Mouse (Mus musculus): Measurements from ENCODE around the gene Ist1. TPM values are rescaled to one million over a fixed set of nuclear protein-coding genes. Genes with fewer than 3 reads are reported as not detected.

Gene Ist1
- polyA plus RNA-seq (2012): 21.9 and 29.2 TPM in 2 replicates

DNA sequence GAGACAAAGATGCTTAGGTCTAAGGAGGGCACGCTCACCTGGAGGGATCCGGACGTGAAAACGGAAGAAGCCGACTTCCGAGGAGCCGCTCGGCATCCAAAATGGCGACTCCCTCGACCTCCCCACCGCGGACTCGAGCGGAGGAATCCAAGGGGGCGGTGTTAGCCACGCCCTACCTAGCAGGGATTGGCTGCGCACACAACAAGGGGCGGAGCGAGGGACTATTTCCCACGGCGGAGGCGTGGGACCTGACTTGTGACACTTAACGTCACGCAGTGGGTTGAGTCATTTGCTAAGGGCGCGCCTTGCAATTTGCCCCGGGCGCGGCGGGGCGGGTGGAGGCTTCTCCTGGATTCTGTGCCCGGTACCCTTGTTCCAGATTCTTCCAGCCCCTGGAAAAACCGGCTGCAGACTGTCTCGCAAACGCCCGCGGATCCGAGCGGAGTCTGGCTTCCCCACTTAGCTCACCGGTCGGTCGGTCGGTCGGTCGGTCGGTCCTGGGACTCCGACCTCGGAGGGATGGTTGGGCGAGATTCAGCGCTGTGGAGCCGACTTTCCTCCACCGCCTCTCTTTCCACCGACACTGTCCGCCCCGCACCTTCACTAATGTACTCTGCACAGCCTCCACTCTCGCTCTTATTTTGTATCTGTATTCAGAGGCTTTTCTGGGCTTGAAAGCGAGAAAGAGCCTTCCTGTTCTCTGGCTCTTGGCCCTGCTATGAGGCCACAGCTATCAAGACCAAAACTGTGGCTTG is at the start of gene Ist1:
Gene Ist1 (minus strand): TSS at position 115 of the 755 bp plus-strand sequence.
- TF ChIP-seq GATA1 (IDR thresholded peaks at IDR 0.05; ENCODE audit: low read length): no peak

DNA sequence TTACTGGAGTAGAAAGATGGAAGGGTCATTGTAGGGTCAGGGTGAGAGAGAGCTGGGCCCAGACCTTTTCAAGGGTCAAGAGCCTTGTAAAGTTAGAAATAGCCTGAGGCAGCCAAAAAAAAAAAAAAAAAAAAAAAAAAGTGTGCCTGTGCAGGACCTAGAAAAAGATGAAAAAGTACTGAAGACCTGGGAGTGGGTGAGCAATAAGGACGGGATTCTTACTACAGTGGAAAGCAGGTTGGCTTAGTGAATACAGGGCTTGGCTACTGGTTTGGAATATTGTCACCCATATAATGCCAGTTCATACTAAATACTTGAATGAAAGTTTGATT is 45.0 kb upstream of the Ist1 start:
- TF ChIP-seq GATA1 (IDR thresholded peaks at IDR 0.05; ENCODE audit: low read length): no peak

DNA sequence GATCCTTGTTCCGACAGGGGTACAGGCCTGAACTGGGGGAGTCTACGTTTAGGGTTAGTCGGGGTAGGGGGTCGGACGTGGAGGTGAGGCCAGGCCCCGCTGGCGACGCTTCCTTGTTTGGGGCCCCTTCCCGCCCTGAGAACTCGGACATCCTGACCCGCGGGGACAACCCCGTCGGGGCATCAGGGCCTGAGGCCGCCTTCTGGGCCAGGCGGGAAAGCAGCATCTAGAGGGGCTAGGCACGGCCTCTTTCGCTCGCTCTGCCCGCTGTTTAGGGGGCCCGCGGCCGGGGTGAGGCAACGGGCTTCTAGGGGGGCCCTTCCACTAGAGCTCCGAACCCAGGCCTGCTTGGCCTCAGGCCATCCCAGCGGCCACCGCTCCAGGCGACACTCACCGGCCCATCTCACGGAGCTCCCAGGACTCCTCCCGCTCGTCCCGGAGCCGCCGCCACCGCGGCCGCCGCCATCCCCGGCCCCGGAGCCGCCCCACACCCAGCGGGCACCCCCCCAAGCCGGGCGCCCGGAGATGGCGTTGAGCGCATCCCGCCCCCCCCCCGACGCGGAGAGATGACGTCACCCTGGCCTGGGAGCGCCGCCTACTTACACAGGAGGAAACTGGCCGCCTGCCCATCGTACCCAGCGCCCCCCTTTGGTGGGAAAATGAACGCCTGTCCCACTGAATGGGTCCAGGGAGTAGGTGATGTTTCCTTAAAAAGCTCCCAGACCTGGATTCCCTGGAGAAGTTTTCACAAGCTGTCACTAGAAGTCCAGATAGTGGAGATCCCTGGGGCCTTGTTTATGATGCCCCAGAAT is 44.4 kb upstream of the Ist1 start, which contains the start of gene Atxn1l:
Gene Atxn1l (minus strand): TSS at position 503 of the 812 bp plus-strand sequence.
- TF ChIP-seq GATA1 (IDR thresholded peaks at IDR 0.05; ENCODE audit: low read length): no peak

DNA sequence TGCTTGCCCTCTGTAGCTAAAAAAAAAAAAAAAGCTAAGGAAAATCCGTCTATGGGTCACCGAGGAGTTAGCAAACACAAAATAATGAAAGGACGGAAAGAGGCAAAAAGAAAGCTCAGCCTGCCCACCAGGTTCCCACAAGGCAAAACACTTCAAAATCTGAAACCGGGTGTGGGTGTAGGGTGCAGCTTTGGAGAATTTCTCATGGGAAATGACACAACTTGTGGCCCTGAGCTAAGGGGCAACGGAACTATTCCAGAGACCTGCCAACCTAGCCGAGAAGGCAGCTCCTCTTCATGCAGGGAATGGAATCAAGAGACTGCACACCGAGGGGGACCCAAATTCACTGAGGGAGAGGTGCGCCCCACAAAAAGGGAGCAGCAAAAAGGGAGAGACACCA is 43.8 kb upstream of the Ist1 start:
- no peak for TF ChIP-seq GATA1 (IDR thresholded peaks at IDR 0.05; ENCODE audit: low read length)

DNA sequence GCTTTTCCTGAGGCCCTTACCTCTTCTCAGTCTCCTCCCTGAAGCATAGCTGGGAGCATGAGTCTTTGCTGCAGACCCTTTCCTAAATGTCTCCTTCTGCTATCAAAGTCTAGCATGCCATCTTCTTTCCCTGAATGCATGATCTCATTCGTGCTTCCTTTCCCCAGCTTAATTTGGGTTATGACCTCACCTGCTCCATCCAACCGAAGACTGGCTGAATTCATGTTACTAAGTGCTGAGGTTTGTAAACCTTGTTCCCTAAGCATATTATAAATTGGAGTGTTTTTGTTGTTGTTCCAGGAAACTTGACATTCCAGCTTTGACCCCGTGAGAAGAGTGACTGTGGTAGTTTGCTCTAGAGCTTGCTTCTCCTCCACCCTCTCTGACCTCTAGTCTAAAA is 41.0 kb upstream of the Ist1 start:
- no peak for TF ChIP-seq GATA1 (IDR thresholded peaks at IDR 0.05; ENCODE audit: low read length)

DNA sequence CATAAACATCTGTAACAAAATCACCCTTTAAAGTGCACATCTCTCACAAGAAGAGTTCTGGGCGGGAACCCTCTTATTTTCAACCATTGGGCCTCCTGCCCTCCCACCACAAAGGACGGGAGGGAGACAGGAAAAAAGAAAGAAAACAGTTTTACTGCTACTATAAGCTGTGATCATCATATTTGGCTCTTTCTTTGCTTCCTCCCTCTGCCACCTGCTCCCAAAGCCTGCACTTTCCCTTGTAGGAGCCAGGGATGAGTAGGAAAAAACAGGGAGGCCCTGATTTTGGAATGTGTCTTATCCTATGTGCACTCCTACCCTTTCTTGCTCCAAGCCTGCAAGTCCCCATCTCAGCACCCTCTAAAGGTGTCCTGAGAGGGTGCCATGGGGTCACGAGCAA is 38.0 kb upstream of the Ist1 start:
- no peak for TF ChIP-seq GATA1 (IDR thresholded peaks at IDR 0.05; ENCODE audit: low read length)

DNA sequence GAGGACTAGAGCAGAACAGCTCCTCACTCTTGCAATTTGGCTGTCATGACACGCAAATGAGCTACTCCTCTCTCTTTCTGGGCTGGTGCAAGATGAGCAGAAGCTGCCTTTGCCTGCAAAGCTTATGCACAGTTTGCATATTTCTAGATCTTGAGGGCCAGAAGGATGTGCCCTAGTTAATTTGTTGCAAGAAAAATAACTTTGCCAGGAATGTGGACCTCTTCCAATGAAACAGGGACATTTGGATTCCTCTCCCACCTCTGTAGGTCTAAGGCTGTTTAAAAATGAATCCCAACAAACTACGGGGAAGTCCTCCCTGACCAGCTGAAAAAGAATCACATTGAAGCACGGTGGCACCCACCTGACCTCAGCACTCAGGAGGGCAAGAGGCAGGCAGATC is 32.0 kb upstream of the Ist1 start:
- no peak for TF ChIP-seq GATA1 (IDR thresholded peaks at IDR 0.05; ENCODE audit: low read length)

DNA sequence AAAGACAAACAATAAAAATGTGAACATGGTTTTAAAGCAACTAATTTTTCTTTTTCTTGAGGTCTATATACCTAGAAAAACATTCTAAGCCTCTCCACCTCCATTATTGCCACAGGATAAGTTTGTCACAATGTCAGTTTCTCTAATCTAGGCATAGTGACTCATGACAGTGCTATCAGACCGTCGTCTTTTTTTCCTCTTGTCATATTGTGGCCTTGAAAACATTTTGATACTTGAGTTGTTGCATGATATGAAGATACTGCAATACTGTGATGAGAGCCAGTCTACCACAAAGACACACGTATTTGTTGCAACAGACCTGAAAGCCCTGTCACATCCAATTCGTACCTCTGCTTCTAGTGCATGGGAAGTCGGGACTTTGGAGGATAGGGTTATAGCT is 21.9 kb upstream of the Ist1 start:
- no peak for TF ChIP-seq GATA1 (IDR thresholded peaks at IDR 0.05; ENCODE audit: low read length)

DNA sequence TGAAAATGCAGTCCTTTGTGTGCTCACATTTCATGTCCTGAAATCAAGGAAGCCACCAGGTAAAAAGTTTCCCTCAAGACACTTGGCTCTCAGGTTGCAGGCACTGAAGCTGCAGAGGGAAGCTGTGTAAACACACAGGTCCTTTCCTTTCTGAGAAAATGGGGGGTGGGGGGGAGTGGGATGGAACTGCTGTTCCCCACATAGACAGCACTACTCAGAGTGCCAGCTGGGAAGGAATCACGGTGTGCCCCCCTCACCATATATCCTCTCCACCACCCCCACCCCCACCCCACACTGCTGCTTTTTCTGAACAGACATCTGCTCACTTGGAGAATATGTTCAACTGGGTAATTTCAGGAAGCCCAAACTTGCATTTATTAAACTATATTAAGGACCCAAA is 19.5 kb upstream of the Ist1 start:
- TF ChIP-seq GATA1 (IDR thresholded peaks at IDR 0.05; ENCODE audit: low read length): no peak

DNA sequence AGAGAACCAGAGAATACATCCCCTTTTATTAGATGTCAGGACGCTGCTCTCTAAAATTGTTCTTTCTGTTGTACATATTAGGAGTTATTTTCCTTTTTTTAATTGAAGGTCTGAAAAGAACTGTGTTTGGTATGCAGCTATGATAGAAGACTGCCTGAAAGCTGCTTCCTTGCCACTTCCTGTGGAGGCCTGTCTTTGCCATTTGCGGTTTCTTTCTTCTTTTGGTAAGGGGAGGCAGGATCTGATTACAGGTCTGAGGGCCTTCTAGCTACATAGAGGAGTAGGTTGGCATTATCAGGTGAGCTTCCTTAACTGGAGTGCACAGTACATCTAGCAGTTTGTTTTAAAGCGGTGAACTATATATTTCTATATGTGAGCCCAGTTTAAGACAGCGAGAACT is 14.9 kb upstream of the Ist1 start:
- TF ChIP-seq GATA1 (IDR thresholded peaks at IDR 0.05; ENCODE audit: low read length): no peak

DNA sequence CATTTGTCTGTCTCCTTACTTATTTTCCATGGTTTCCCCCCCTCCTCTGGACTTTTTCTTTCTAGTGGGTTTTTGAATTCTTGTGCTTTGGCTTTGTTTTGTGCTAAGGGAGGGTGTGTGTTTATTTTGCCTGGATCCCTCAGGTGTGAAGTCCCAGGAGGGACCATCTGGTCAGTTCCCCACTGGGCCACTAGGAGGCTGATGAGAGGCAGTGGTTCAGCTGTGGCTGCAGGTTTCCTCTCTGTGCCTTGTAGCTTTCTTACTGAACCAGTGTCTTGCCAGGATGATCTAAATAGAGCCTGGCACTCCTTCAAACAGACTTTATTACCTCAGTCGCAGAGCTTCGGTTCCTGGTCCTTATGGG is 13.8 kb upstream of the Ist1 start:
- no peak for TF ChIP-seq GATA1 (IDR thresholded peaks at IDR 0.05; ENCODE audit: low read length)

DNA sequence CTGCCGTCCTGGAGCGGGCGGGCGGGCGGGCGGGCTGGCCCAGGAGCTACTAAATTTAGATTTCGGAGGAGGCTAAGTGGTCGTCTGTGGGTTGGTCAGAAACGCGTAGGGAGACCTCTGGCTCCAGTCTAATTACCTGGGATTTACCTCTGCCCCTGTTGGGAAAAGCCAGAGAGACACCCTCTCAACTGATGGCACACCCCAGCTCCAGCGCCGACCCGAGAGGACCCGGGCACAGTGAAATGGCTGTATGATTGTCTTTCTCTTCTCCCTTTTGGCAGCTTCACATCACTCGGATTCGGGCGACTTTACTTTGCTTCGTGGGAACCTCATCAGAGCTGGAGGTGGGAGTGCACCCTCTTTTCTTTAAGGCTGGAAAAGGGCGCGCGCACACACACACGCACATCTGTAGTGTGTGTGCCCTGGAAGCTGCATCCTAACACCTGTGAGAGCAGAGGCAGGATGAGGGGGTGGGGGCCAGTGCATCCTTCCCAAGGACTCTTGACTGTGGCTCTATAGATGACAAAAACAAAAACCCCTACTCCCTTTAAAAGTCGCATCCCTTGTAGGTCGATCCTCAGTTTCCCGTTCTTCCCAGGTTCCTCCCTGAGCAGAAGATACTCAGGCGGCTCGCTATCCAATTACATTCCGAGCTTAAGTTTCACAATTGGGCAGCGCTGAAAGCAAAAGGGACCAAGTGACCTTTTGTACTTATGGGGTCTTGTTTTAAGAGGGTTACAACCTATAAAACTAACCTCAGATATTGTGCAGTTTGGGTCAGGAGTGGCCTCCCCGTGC is 13.2 kb upstream of the Ist1 start:
- no peak for TF ChIP-seq GATA1 (IDR thresholded peaks at IDR 0.05; ENCODE audit: low read length)

DNA sequence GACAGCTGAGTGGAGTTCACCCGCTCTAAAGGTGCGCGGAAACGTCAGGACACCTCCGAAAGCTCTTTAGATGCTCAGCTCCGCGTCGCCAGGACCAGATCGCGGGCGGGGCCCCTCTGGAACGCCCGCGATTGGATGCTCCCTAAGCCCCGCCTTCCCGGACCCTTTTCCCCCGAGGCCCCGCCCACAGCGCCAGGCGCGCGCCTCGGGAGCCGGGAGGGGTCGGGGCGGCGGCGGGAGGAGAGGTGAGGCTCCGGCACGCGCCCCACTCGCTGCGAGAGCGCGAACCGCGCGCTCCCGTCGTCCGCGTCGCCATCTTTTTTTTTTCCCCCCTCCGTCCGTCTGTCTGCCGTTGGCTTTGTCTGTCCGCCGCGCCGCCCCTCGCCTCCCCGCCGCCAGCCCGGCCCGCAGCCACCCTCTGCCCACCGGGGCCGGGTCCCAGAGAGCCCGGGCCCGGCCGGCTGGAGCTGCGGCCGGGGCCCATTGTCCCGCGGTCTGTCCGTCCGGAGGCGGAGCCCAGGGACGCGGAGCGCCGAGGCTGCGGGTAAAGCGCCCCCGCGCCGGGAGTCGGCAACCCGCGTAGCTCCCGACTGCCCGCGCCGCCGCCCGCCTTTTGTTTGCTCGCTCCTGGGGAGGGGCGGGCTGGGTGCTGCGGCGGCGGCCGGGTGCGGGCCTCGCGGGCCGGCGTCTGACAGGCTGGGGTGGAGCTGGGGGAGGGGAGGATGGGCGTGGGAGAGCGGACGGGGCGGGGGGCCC is 12.4 kb upstream of the Ist1 start, which contains the start of gene Zfp821:
Gene Zfp821 (plus strand): TSS at position 227 of the 756 bp plus-strand sequence.
- TF ChIP-seq GATA1 (IDR thresholded peaks at IDR 0.05; ENCODE audit: low read length): no peak

DNA sequence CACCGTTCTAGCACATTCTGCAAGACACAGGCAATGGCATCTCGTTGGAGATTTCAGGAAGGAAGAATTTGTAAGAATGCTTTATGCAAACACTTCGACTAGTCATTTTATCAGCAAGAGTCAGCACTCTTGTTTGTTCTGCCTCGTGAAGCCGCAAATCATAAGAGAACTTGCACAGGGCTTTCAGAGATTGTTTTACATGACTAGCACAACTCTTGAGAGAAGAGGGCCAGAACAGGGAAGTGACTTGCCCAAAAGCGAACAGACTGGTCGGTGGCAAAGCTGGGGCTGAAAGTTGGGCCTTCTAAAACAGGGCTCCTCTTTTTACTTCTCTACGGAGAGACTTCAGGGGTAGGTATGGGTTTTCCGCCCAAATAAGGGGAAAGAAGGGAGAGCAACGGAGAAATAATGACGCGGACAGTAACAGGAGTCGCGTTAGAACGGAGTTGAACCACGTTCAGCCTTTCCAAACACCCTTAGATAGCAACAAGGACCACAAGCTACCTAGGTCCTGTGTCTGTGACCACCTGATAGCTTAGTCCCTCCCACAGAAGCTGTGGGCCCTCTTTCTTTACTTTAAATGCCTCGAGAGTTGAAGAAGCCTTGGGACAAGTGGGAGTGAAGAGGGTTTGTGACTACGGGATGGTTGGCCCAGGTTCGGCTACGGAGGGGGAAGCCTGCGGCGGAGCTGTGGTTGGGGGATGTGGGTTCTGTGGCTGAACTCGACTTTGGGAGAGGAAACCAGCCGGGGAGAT is 11.7 kb upstream of the Ist1 start:
- no peak for TF ChIP-seq GATA1 (IDR thresholded peaks at IDR 0.05; ENCODE audit: low read length)

DNA sequence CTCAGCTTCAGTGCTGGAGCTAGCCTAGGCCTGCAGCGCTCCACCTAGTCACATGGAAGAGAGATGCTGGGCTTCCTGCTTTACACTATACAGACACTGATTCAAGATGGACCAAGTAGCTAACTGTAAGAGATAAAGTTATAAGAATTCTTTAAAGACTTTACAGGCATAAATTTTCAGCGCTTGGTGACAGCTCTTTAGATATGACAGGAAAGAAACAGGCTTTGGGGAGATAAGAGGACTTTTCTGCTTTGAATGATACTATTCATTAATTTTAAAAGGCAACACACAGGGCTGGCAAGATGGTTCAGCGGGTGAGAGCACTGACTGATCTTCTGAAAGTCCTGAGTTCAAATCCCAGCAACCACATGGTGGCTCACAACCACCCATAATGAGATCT is 5.4 kb upstream of the Ist1 start:
- no peak for TF ChIP-seq GATA1 (IDR thresholded peaks at IDR 0.05; ENCODE audit: low read length)

Data from G1E-ER4 (cell line).